In the genomic region with DNA sequence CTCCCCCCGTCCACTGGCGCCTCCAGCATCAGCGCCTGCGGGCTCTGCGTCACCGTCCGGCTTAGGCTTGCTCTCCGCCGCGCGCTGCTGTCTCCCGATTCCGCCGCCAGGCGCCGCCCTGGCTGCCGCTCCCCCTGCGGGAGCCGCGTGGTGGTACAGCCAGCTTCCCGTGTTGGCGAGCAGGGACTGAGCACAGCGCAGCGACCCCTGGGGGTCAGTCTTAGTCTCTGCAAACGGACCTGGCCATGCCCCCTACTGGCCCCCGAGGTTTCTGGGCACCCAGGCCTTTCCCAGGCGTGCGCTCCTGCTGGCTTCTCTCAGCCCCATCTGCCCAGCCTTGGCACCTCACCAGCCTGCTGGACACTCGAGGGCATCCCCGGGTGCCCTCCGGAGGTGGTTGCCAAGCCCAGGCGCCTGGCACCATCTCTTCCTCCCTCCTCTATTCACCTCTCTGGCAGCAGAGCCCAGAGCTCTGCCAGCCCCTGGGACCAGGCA, we compare ENCODE assay signal across 8 mouse cellular contexts. TPM values are rescaled to one million over a fixed set of nuclear protein-coding genes. Genes with fewer than 3 reads are reported as not detected.
A peak's percentile ranks its signal among the peaks of the same experiment; 100 is the strongest.
DNase-seq lines count a peak whose midpoint lies in the region; ATAC-seq lines count a peak whose summit lies in the region.

No protein-coding gene starts in this region.

- ATAC-seq in erythroid progenitor cell, adult 5-6 weeks (replicated peaks; ENCODE audit: low FRiP score, poor library complexity, severe bottlenecking): peak; percentile 73
- peak; percentile 40 for ATAC-seq in heart, embryonic 11.5 days (replicated peaks; ENCODE audit: insufficient number of reproducible peaks, low FRiP score, low TSS enrichment)
- peak; percentile 69 for ATAC-seq in limb, embryonic 12.5 days (ENCODE audit: insufficient number of reproducible peaks, insufficient read depth, low FRiP score, low TSS enrichment, low read depth)
- peak; percentile 94 for ATAC-seq in midbrain, embryonic 13.5 days

- no peaks in the 10 kb centered on the region for H3K4me1 ChIP-seq in heart, embryonic 11.5 days (ENCODE audit: control insufficient read depth, insufficient read depth, low read length)
- H3K4me1 ChIP-seq in limb, embryonic 12.5 days (replicated peaks): peaks cover 13% of the 10 kb centered on the region; the same call in 1 of the 2 replicates
- H3K4me1 ChIP-seq in midbrain, embryonic 13.5 days (replicated peaks): peaks cover 72% of the 10 kb centered on the region

- no peaks in the 10 kb centered on the region for H3K36me3 ChIP-seq in heart, embryonic 11.5 days (ENCODE audit: control insufficient read depth, insufficient read depth, low read length)
- H3K36me3 ChIP-seq in limb, embryonic 12.5 days: no peaks in the 10 kb centered on the region
- H3K36me3 ChIP-seq in midbrain, embryonic 13.5 days: no peaks in the 10 kb centered on the region
- H3K36me3 ChIP-seq in splenic B cell, adult 2 months (ENCODE audit: control insufficient read depth, insufficient read depth, low read length, poor library complexity, severe bottlenecking): no peaks in the 10 kb centered on the region

- H3K4me2 ChIP-seq in heart, embryonic 11.5 days: peak overlapping the region; percentile 54
- peak overlapping the region; percentile 72 for H3K4me2 ChIP-seq in limb, embryonic 12.5 days
- H3K4me2 ChIP-seq in midbrain, embryonic 13.5 days (replicated peaks): peak overlapping the region; percentile 85

- peaks cover 44% of the 10 kb centered on the region for H3K27me3 ChIP-seq in heart, embryonic 11.5 days (ENCODE audit: control insufficient read depth, insufficient read depth, low read length)
- H3K27me3 ChIP-seq in limb, embryonic 12.5 days: peaks cover 53% of the 10 kb centered on the region
- peaks cover 10% of the 10 kb centered on the region; the same call in 1 of the 2 replicates for H3K27me3 ChIP-seq in midbrain, embryonic 13.5 days
- H3K27me3 ChIP-seq in splenic B cell, adult 2 months (ENCODE audit: control insufficient read depth, insufficient read depth, low read length, poor library complexity, severe bottlenecking): no peaks in the 10 kb centered on the region; the same call in 1 of the 2 replicates

- H3K9ac ChIP-seq in heart, embryonic 11.5 days (ENCODE audit: low read depth, low read length): no peak overlapping the region
- H3K9ac ChIP-seq in limb, embryonic 12.5 days (replicated peaks): 0 out of 2 replicates have a peak overlapping the region, but pooled peaks have one; percentile 34
- H3K9ac ChIP-seq in midbrain, embryonic 13.5 days (replicated peaks): peak overlapping the region; percentile 91

- H3K4me3 ChIP-seq in heart, embryonic 11.5 days (ENCODE audit: low read depth, low read length): peak overlapping the region; percentile 31
- peak overlapping the region; percentile 45 for H3K4me3 ChIP-seq in limb, embryonic 12.5 days (replicated peaks)
- peak overlapping the region; percentile 80 for H3K4me3 ChIP-seq in midbrain, embryonic 13.5 days (replicated peaks)

- no peaks in the 10 kb centered on the region for H3K9me3 ChIP-seq in heart, embryonic 11.5 days (replicated peaks; ENCODE audit: control insufficient read depth, low read length)
- no peaks in the 10 kb centered on the region for H3K9me3 ChIP-seq in limb, embryonic 12.5 days
- no peaks in the 10 kb centered on the region for H3K9me3 ChIP-seq in midbrain, embryonic 13.5 days

- 5% methylated on average over 25 of the region's 32 CpGs for WGBS in heart, embryonic 11.5 days (ENCODE audit: insufficient replicate concordance)
- 1% methylated on average over 32 of the region's 32 CpGs for WGBS in limb, embryonic 12.5 days
- 2% methylated on average over 32 of the region's 32 CpGs for WGBS in midbrain, embryonic 13.5 days

- H3K27ac ChIP-seq in heart, embryonic 11.5 days (ENCODE audit: low read depth, low read length): no peak overlapping the region
- no peak overlapping the region for H3K27ac ChIP-seq in limb, embryonic 12.5 days
- peak overlapping the region; percentile 85 for H3K27ac ChIP-seq in midbrain, embryonic 13.5 days

- peak; percentile 20 to 52 for DNase-seq in urinary bladder, adult 18-20 months (ENCODE audit: low spot score in 2 of 2)
- no peak for DNase-seq in urinary bladder, postnatal 10 days (ENCODE audit: low spot score)
- DNase-seq in kidney, adult 9 months: peak; percentile 74
- DNase-seq in splenic B cell, adult 2 months (ENCODE audit: low read depth, low spot score): peak; percentile 39

RNA-seq across cellular contexts. Expression of a gene that starts 0.3 kb away (rescaled TPM):
- not detected in 2 replicates for total RNA-seq in erythroid progenitor cell, adult 5-6 weeks (2015; ENCODE audit: low replicate concordance)
- total RNA-seq in erythroid progenitor cell, adult 5-6 weeks (2017; ENCODE audit: low replicate concordance): not detected in 2 replicates
- polyA plus RNA-seq in heart, embryonic 11.5 days (2014; fragmentation: Nextera tagmentation; extraction: Ambion mirVana): 0.06 TPM in 1 of 2 replicates, not detected in the other
- 0.28 and 0.59 TPM in 2 replicates for polyA plus RNA-seq in limb, embryonic 12.5 days (2016; fragmentation: Nextera tagmentation; extraction: Ambion mirVana)
- polyA plus RNA-seq in midbrain, embryonic 13.5 days (2015; fragmentation: Nextera tagmentation; extraction: Ambion mirVana): 11.1 and 12.0 TPM in 2 replicates

Comparison
In these comparisons a context has a peak if more than half of its experiments do, and no peak if none do; other contexts are left out.
1. ATAC-seq: peak in every context shown above with its lines; median percentile 94 in midbrain, embryonic 13.5 days; 73 in erythroid progenitor cell, adult 5-6 weeks; 69 in limb, embryonic 12.5 days; 40 in heart, embryonic 11.5 days.